Mouse (Mus musculus) left cerebral cortex, postnatal 14 days (tissue): ENCODE data around the gene Prima1. TPM values are rescaled to one million over a fixed set of nuclear protein-coding genes. Genes with fewer than 3 reads are reported as not detected.

Source experiments
- DNase-seq, 2 experiments: peaks; one replicate each; pipeline ENCODE4 v3.0.0; 2021 to 2022; ENCODE audit warnings: low spot score in 2 of 2, mixed read lengths in 1 of 2
- intact Hi-C: fragments of 180-260 bp; cut with DNase I; formaldehyde crosslinking; loops from one replicate; pipeline ENCODE4 v1.15.1; 2025
- total RNA-seq, 2 experiments: library from RNA; stranded (reverse); gene quantifications; 2 replicates each; pipeline ENCODE4 v1.2.3; 2021

Gene Prima1
- total RNA-seq, 2 experiments from 2014 or later = 2.4 to 6.5 TPM

- intact Hi-C loops = no loop called here
- no peak for DNase-seq
Measured at GRCm38 (mm10) chr12:103163596-103163995, 78.4 kb downstream of the Prima1 start.

- DNase-seq = no peak
- intact Hi-C loops = no loop called here
Measured at GRCm38 (mm10) chr12:103160721-103161120, 81.2 kb downstream of the Prima1 start.

GRCm38 (mm10) chr12:103159016-103159415 lies 82.9 kb downstream of the Prima1 start:
- DNase-seq = peak; percentile 35 to 60
- intact Hi-C loops = no loop called here

GRCm38 (mm10) chr12:103157129-103157910 lies 84.6 kb downstream of the Prima1 start:
- intact Hi-C loops = no loop called here
- DNase-seq = no peak

GRCm38 (mm10) chr12:103155406-103155805 lies 86.5 kb downstream of the Prima1 start:
- intact Hi-C loops = no loop called here
- no peak for DNase-seq

GRCm38 (mm10) chr12:103154927-103155326 lies 87.0 kb downstream of the Prima1 start:
- DNase-seq = no peak
- intact Hi-C loops = no loop called here

- intact Hi-C loops = no loop called here
- DNase-seq = no peak
Measured at GRCm38 (mm10) chr12:103150247-103150646, 91.7 kb downstream of the Prima1 start.

Other genes starting within 250 kb of the Prima1 start
- 1 to 10 TPM; 2.6 to 4.5 TPM for gene Fam181a, start 68.8 kb upstream of the Prima1 start, total RNA-seq
- 1 to 10 TPM; 2.5 to 3.6 TPM for gene Asb2, start 113.9 kb upstream of the Prima1 start, total RNA-seq
- gene Otub2, start 146.5 kb upstream of the Prima1 start, total RNA-seq = 10 to 100 TPM; 26.3 to 33.2 TPM
- 1 to 10 TPM; 2.0 to 2.3 TPM for gene 9330161L09Rik, start 165.7 kb upstream of the Prima1 start, total RNA-seq
- gene Ddx24, start 183.7 kb upstream of the Prima1 start, total RNA-seq = 100 to 1,000 TPM; 174 to 189 TPM
- 10 to 100 TPM; 27.2 to 34.9 TPM for gene Ifi27, start 192.1 kb upstream of the Prima1 start, total RNA-seq
- gene Ifi27l2a, start 201.5 kb upstream of the Prima1 start, total RNA-seq = 1 to 10 TPM; 2.5 to 3.3 TPM
- not detected for gene Ifi27l2b, start 215.1 kb upstream of the Prima1 start, total RNA-seq